Mouse (Mus musculus) thymus, adult 2 months (tissue): ENCODE measurements at regions not wholly inside any gene's neighbourhood (a gene's known extent, or its start where the extent isn't known, plus 50 kb on each side); places are given as distances from the start of the nearest gene placed in this dataset.

Experiments
- CTCF ChIP-seq: fragments of 200-500 bp; IDR thresholded peaks from 2 replicates; pipeline ENCODE4 v1.5.1; 2012; ENCODE audit warnings: mild to moderate bottlenecking, control low read depth, low read length, moderate library complexity, borderline replicate concordance; ENCODE audit not compliant: control insufficient read depth, poor library complexity, insufficient read depth; ENCODE audit errors: extremely low read depth
- POLR2A ChIP-seq: fragments of 200-500 bp; IDR thresholded peaks from 2 replicates; pipeline ENCODE4 v1.6.1; 2012; ENCODE audit warnings: mild to moderate bottlenecking, low read length, control low read depth, moderate library complexity; ENCODE audit not compliant: control insufficient read depth, poor library complexity, insufficient read depth; ENCODE audit errors: extremely low read depth

DNA sequence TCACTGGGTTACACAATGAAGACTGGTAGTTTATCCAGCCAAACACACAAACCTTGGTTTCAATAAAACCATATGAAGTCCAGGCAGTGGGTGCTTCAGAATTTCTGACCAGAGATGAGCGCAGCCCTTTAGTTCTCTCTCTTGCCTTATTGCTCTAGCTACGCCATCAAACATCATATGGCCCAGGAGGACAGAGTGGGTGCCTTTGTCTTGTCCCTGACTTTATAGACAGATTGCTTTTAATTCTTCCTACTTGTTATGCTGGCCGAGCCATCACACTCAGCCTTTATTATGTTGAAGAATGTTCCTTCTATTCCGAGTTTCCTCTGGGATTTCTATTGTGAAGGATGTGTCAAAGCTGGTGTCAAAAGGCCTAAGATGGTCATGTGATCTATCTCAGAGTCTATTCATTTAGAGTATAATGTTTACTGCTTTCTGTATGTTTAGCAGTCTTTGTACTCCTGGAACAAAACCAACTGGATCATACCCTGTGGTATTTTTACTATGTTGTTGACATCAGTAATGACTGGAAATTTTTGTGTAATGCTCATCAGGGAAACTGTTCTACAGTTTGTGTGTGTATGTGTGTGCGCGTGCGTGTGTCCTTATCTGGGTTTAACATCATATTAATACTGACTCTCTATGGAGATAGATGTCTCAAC lies 263.7 kb downstream of the Rybp start:
- no peak for TF ChIP-seq CTCF
- TF ChIP-seq POLR2A: no peak
